Mouse (Mus musculus): Measurements from ENCODE around the gene Gm12790. TPM values are rescaled to one million over a fixed set of nuclear protein-coding genes. Genes with fewer than 3 reads are reported as not detected.
"Not testable (repeated sequence)": the region's sequence is repeated elsewhere in the genome, so short reads cannot be mapped to it uniquely, and the experiment has no call there.

Gene Gm12790
- not detected in 2 replicates for total RNA-seq (2017)

DNA sequence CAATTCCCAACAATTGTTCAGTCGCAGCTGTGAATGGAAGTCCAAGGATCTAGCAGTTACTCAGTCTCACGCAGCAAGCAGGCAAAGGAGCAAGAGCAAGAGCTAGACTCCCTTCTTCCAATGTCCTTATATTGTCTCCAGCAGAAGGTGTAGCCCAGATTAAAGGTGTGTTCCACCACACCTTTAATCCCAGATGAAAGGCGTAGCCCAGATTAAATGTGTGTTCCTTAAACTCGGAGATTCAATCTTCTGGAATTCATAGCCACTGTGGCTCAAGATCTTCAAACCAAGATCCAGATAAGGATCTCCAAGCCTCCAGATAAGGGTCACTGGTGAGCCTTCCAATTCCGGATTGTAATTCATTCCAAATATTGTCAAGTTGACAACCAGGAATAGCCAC, at the start of gene Gm12790:
Gm12790 (minus strand) TSS at position 101 of the 400 bp plus-strand sequence.
- not testable (repeated sequence) for ATAC-seq (ENCODE audit: extremely low read depth, insufficient number of reproducible peaks, low FRiP score, poor library complexity, severe bottlenecking)

DNA sequence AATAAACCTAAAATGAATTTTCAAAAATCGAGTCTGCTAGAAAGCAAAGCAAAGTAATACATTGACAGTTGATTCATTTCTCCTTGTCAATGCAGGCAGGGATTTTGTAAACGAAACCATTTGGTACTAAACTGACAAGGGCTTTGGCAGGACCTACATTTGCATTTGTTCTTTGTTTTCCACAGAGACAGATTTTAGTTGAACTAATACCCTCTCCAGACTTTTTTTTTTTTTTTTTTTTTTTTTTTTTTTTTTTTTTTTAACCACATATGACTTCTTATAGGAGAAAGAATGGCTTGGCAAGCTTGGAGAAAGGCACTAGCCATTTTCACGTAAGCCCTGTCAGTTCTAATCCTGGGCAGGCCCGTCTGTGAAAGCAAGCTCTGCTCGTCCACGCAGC, 45.8 kb upstream of the Gm12790 start:
- no peak for ATAC-seq (ENCODE audit: extremely low read depth, insufficient number of reproducible peaks, low FRiP score, poor library complexity, severe bottlenecking)

DNA sequence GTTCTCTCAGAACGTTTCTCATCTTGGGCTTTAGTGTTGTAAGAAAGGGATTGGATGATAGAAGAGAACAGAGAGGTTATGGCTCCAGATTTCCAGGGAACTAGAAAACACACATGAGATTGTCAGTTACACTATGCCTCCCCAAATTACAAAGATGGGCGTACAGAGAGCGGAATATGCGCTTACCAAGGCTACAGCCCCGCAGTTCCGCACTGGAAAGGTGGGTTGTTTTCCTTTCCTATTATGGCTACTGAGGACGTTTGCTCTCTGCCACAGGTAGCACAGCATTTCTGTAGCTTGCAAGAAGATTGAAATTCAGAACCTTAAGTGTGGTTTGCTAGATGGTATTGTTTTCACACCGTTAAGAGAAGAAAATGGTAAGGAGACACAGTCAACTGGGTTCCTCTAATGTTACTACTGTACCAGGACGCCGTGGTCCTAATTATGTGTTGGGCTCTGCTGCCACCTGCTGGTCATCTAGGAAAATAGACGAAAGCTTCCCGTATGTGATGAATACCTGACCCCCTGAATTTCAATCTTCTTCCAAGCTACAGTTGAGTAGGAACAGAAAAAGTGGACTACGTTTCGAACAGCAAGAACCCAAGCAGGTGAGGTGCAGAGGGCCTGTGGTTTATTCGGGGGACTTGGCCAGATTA, 17.5 kb upstream of the Gm12790 start:
- no peak for ATAC-seq (ENCODE audit: extremely low read depth, insufficient number of reproducible peaks, low FRiP score, poor library complexity, severe bottlenecking)

DNA sequence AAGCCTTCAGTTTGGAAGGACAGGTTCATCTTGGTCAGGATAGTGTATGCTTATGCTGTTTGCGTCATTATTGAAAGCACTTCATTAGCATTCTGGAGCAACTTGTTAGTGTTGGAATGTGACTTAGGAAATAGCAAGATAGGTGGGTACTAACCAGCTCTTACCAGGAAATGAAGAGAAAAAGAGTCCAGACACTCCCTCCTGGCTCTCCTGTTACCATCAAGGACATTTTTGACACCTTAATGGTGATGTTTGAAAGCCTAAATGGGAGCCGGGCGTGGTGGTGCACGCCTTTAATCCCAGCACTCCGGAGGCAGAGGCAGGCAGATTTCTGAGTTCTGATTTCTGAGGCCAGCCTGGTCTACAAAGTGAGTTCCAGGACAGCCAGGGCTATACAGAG, 16.6 kb upstream of the Gm12790 start:
- ATAC-seq (ENCODE audit: extremely low read depth, insufficient number of reproducible peaks, low FRiP score, poor library complexity, severe bottlenecking), result no peak

DNA sequence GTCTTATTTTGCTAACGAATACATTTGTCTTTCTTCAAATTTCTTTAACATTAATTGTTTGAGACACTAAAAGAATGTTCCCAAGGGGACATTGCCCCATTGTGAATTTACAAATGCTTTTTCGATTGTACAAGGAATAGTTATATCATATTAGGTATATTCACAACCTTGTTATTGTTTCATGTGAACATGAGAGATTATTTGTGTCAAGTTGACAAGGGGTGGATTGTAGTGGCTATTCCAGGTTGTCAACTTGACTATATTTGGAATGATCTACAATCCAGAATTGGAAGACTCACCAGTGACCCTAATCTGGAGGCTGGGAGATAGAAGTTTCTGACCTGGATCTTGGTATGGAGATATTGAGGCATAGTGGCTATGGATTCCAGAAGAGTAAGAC, 5.5 kb upstream of the Gm12790 start, which contains the start of gene Gm12789:
Gm12789 (plus strand) TSS at position 301 of the 400 bp plus-strand sequence.
- not testable (repeated sequence) for ATAC-seq (ENCODE audit: extremely low read depth, insufficient number of reproducible peaks, low FRiP score, poor library complexity, severe bottlenecking)

DNA sequence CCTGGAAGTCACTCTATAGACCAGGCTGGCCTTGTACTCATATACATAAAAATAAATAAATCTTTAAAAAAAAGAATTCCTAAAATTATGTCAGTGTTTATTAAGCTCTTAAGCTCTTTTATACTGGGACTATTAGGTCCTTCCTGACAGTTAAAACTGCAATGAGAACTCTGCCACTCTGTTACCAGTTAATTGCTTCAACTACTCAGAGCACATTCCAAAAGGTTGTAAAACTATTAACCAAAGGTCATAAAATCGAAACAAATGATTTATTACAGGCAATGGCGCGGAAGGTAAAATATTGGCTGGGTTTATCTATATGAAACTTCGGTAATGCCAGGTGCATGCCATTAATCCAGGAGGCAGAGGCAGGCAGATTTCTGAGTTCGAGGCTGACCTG, 4.8 kb upstream of the Gm12790 start:
- ATAC-seq (ENCODE audit: extremely low read depth, insufficient number of reproducible peaks, low FRiP score, poor library complexity, severe bottlenecking), result no peak

DNA sequence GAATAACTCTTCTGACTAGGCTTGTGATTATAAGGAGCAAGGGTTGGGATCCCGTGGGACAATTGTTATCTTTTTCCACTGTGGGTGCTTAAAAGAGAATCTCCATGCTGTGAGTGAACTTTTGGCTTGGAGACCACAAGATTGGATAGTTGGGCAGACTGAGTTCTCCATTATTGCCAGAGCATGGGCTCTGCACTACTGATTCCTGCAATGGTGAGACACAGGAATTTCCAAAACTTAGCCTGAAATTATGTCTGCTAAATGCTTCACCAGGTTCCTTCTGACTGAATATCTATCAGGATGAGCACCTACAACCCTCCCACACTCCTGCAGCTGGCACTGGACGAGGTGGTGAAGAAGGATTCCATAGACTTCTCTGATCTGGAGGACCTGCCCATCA, 40.7 kb downstream of the Gm12790 start, which contains the start of gene Gm12794:
Gm12794 (plus strand) TSS at position 301 of the 400 bp plus-strand sequence.
- ATAC-seq (ENCODE audit: extremely low read depth, insufficient number of reproducible peaks, low FRiP score, poor library complexity, severe bottlenecking), result not testable (repeated sequence)

Other genes with a start within 250 kb of the Gm12790 start
- not detected in 2 replicates for gene B020004J07Rik, start 137.0 kb downstream of the Gm12790 start, total RNA-seq (2017)
- not detected in 2 replicates for gene C130073F10Rik, start 87.3 kb downstream of the Gm12790 start, total RNA-seq (2017)
- not detected in 2 replicates for gene Gm12800, start 71.9 kb downstream of the Gm12790 start, total RNA-seq (2017)
- not detected in 2 replicates for gene Gm12794, start 40.6 kb downstream of the Gm12790 start, total RNA-seq (2017)
- not detected in 2 replicates for gene Gm12789, start 5.6 kb upstream of the Gm12790 start, total RNA-seq (2017)
- gene Pde4b, start 106.5 kb upstream of the Gm12790 start, total RNA-seq (2017), result 224 and 238 TPM in 2 replicates